Mouse (Mus musculus) heart, embryonic 12.5 days (tissue): ENCODE results near the gene Fam173b. TPM values are rescaled to one million over a fixed set of nuclear protein-coding genes. Genes with fewer than 3 reads are reported as not detected.

Experiments used
- ATAC-seq: fragments of 200-750 bp; cut with Nextera tagmentation; 2 replicates; pipeline ENCODE4 v1.8.0; 2017; ENCODE audit warnings: moderate TSS enrichment, moderate library complexity; ENCODE audit not compliant: insufficient number of reproducible peaks, low FRiP score
- H3K27ac ChIP-seq: fragments of 300-500 bp; sonication (generic); 2 replicates; pipeline ENCODE4 v1.5.1; 2016; ENCODE audit warnings: mild to moderate bottlenecking, moderate library complexity; ENCODE audit not compliant: poor library complexity, severe bottlenecking
- H3K27me3 ChIP-seq: fragments of 300-500 bp; sonication (generic); replicated peaks from 2 replicates; pipeline ENCODE4 v1.6.1; 2016; ENCODE audit warnings: mild to moderate bottlenecking, moderate library complexity
- H3K36me3 ChIP-seq: fragments of 300-500 bp; sonication (generic); 2 replicates; pipeline ENCODE4 v1.6.1; 2016; ENCODE audit warnings: mild to moderate bottlenecking, moderate library complexity
- H3K4me1 ChIP-seq: fragments of 300-500 bp; sonication (generic); replicated peaks from 2 replicates; pipeline ENCODE4 v1.6.1; 2016; ENCODE audit warnings: mild to moderate bottlenecking
- H3K4me2 ChIP-seq: fragments of 300-500 bp; sonication (generic); 2 replicates; pipeline ENCODE4 v1.6.1; 2016; ENCODE audit warnings: mild to moderate bottlenecking, moderate library complexity
- H3K4me3 ChIP-seq: fragments of 300-500 bp; sonication (generic); 2 replicates; pipeline ENCODE4 v1.5.1; 2016; ENCODE audit warnings: mild to moderate bottlenecking
- H3K9ac ChIP-seq: fragments of 300-500 bp; sonication (generic); 2 replicates; pipeline ENCODE4 v1.6.1; 2016; ENCODE audit warnings: mild to moderate bottlenecking, moderate library complexity
- H3K9me3 ChIP-seq: fragments of 300-500 bp; sonication (generic); replicated peaks from 2 replicates; pipeline ENCODE4 v1.6.1; 2016; ENCODE audit warnings: mild to moderate bottlenecking, moderate library complexity
- WGBS: fragments of 180-500 bp; shearing (Covaris S2); methylation state at CpG from one replicate; pipeline ENCODE4 v1.1.7; 2016; 5-methylcytosine and 5-hydroxymethylcytosine counted together
- polyA plus RNA-seq: library from polyadenylated mRNA; unstranded; fragments of >200 nt; fragmentation: Nextera tagmentation; extraction: Ambion mirVana; gene quantifications from 2 replicates; pipeline ENCODE4 v1.2.1, GENCODE M21; 2016

Fam173b gene
- polyA plus RNA-seq, 1 experiment from 2014 or later, result 12.7 TPM

GRCm38 (mm10) chr15:31634582-31634981 is 32.9 kb downstream of the Fam173b start:
- no peaks in the 10 kb centered on the region for H3K36me3 ChIP-seq
- H3K27ac ChIP-seq, result no peak overlapping the region
- H3K4me3 ChIP-seq, result no peak overlapping the region
- no peak overlapping the region for H3K4me2 ChIP-seq
- 83% methylated on average over 6 of the region's 6 CpGs for WGBS
- H3K9ac ChIP-seq, result no peak overlapping the region
- H3K9me3 ChIP-seq, result peaks cover 5% of the 10 kb centered on the region
- H3K4me1 ChIP-seq, result 0 out of 2 replicates have a peak, but pooled peaks cover 7% of the 10 kb centered on the region
- H3K27me3 ChIP-seq, result no peaks in the 10 kb centered on the region
- no peak for ATAC-seq

GRCm38 (mm10) chr15:31636091-31636595 is 34.5 kb downstream of the Fam173b start:
- Histone ChIP-seq H3K4me1 (0 out of 2 replicates have a peak, but pooled peaks cover 7% of the 10 kb centered on the region), H3K9ac (no peak overlapping the region), H3K4me2 (no peak overlapping the region), H3K36me3 (no peaks in the 10 kb centered on the region), H3K27ac (no peak overlapping the region), H3K9me3 (peaks cover 5% of the 10 kb centered on the region), H3K27me3 (no peaks in the 10 kb centered on the region), H3K4me3 (no peak overlapping the region)
- WGBS, result 80% methylated on average over 9 of the region's 9 CpGs
- ATAC-seq, result no peak

- no peak for ATAC-seq
- Histone ChIP-seq H3K36me3 (no peaks in the 10 kb centered on the region), H3K9ac (no peak overlapping the region), H3K9me3 (no peaks in the 10 kb centered on the region), H3K4me2 (no peak overlapping the region), H3K4me1 (no peaks in the 10 kb centered on the region), H3K27ac (no peak overlapping the region), H3K4me3 (no peak overlapping the region), H3K27me3 (no peaks in the 10 kb centered on the region)
- WGBS, result 83% methylated on average over 6 of the region's 6 CpGs
Observed at GRCm38 (mm10) chr15:31647225-31647624, 45.6 kb downstream of the Fam173b start.

GRCm38 (mm10) chr15:31647851-31648569 is 46.4 kb downstream of the Fam173b start:
- H3K9ac ChIP-seq, result no peak overlapping the region
- no peak overlapping the region for H3K4me3 ChIP-seq
- H3K4me2 ChIP-seq, result no peak overlapping the region

GRCm38 (mm10) chr15:31649691-31650090 is 48.0 kb downstream of the Fam173b start:
- H3K4me2 ChIP-seq, result no peak overlapping the region
- H3K27ac ChIP-seq, result no peak overlapping the region
- H3K9me3 ChIP-seq, result no peaks in the 10 kb centered on the region
- H3K36me3 ChIP-seq, result no peaks in the 10 kb centered on the region
- no peak overlapping the region for H3K4me3 ChIP-seq
- no peak for ATAC-seq
- H3K27me3 ChIP-seq, result no peaks in the 10 kb centered on the region
- no peaks in the 10 kb centered on the region for H3K4me1 ChIP-seq
- H3K9ac ChIP-seq, result no peak overlapping the region
- 87% methylated on average over 12 of the region's 12 CpGs for WGBS

More at GRCm38 (mm10) chr15:31647851-31648569, 46.4 kb downstream of the Fam173b start:
- no peak overlapping the region for H3K27ac ChIP-seq
- no peak for ATAC-seq
- H3K9me3 ChIP-seq, result no peaks in the 10 kb centered on the region
- H3K27me3 ChIP-seq, result no peaks in the 10 kb centered on the region
- no peaks in the 10 kb centered on the region for H3K4me1 ChIP-seq
- no peaks in the 10 kb centered on the region for H3K36me3 ChIP-seq
- 53% methylated on average over 8 of the region's 8 CpGs for WGBS

GRCm38 (mm10) chr15:31650821-31651220 is 49.2 kb downstream of the Fam173b start:
- H3K4me3 ChIP-seq, result no peak overlapping the region
- no peaks in the 10 kb centered on the region for H3K36me3 ChIP-seq
- ATAC-seq, result no peak
- no peaks in the 10 kb centered on the region for H3K9me3 ChIP-seq
- 95% methylated on average over 7 of the region's 7 CpGs for WGBS
- no peaks in the 10 kb centered on the region for H3K4me1 ChIP-seq
- no peak overlapping the region for H3K4me2 ChIP-seq
- no peak overlapping the region for H3K9ac ChIP-seq
- H3K27ac ChIP-seq, result no peak overlapping the region
- H3K27me3 ChIP-seq, result no peaks in the 10 kb centered on the region

GRCm38 (mm10) chr15:31660133-31660795 is 58.6 kb downstream of the Fam173b start:
- H3K27me3 ChIP-seq, result no peaks in the 10 kb centered on the region
- no peak overlapping the region for H3K27ac ChIP-seq
- H3K36me3 ChIP-seq, result no peaks in the 10 kb centered on the region
- 55% methylated on average over 5 of the region's 5 CpGs for WGBS
- H3K4me1 ChIP-seq, result no peaks in the 10 kb centered on the region; the same call in 1 of the 2 replicates
- ATAC-seq, result no peak
- no peak overlapping the region for H3K4me3 ChIP-seq
- H3K9me3 ChIP-seq, result no peaks in the 10 kb centered on the region
- no peak overlapping the region for H3K9ac ChIP-seq
- no peak overlapping the region for H3K4me2 ChIP-seq

- Histone ChIP-seq H3K36me3 (no peaks in the 10 kb centered on the region), H3K9ac (no peak overlapping the region), H3K4me3 (no peak overlapping the region), H3K27me3 (no peaks in the 10 kb centered on the region), H3K4me2 (no peak overlapping the region), H3K27ac (no peak overlapping the region), H3K9me3 (no peaks in the 10 kb centered on the region), H3K4me1 (no peaks in the 10 kb centered on the region; the same call in 1 of the 2 replicates)
- ATAC-seq, result no peak
- 80% methylated on average over 9 of the region's 9 CpGs for WGBS
Observed at GRCm38 (mm10) chr15:31660844-31661243, 59.2 kb downstream of the Fam173b start.

- no peak overlapping the region for H3K4me2 ChIP-seq
- no peak for ATAC-seq
- H3K4me1 ChIP-seq, result no peaks in the 10 kb centered on the region; the same call in 1 of the 2 replicates
- no peak overlapping the region for H3K27ac ChIP-seq
- no peaks in the 10 kb centered on the region for H3K9me3 ChIP-seq
- 84% methylated on average over 4 of the region's 4 CpGs for WGBS
- H3K27me3 ChIP-seq, result no peaks in the 10 kb centered on the region
- no peaks in the 10 kb centered on the region for H3K36me3 ChIP-seq
- no peak overlapping the region for H3K4me3 ChIP-seq
- no peak overlapping the region for H3K9ac ChIP-seq
Observed at GRCm38 (mm10) chr15:31661802-31662201, 60.1 kb downstream of the Fam173b start.

- Histone ChIP-seq H3K9ac (no peak overlapping the region), H3K9me3 (no peaks in the 10 kb centered on the region), H3K4me2 (no peak overlapping the region), H3K27me3 (no peaks in the 10 kb centered on the region), H3K4me1 (no peaks in the 10 kb centered on the region; the same call in 1 of the 2 replicates), H3K36me3 (no peaks in the 10 kb centered on the region), H3K4me3 (no peak overlapping the region), H3K27ac (no peak overlapping the region)
- no peak for ATAC-seq
- 67% methylated on average over 3 of the region's 3 CpGs for WGBS
Observed at GRCm38 (mm10) chr15:31663074-31663473, 61.4 kb downstream of the Fam173b start.
